Mouse (Mus musculus) ovary, adult 2 months (tissue): Measurements from ENCODE around the gene Defb9. TPM values are rescaled to one million over a fixed set of nuclear protein-coding genes. Genes with fewer than 3 reads are reported as not detected.

Source experiments
- polyA plus RNA-seq: library from polyadenylated mRNA; depleted of rRNA; stranded (reverse); fragments of >200 nt; gene quantifications from 2 replicates; pipeline ENCODE4 v1.2.3, GENCODE M21; 2012; rRNA removed

Gene Defb9
- not detected in 2 replicates for polyA plus RNA-seq

GRCm38 (mm10) chr8:21885321-21885720, at the start of gene Defb9:
Gene Defb9 (minus strand): TSS chr8:21885421.

GRCm38 (mm10) chr8:21932610-21933009, 47.4 kb upstream of the Defb9 start, which contains the start of gene Defb15:
Gene Defb15 (minus strand): TSS chr8:21932710.

GRCm38 (mm10) chr8:21906290-21906689, 21.1 kb upstream of the Defb9 start, which contains the start of gene Defb11:
Gene Defb11 (minus strand): TSS chr8:21906412.

GRCm38 (mm10) chr8:21858586-21858985, 26.6 kb downstream of the Defb9 start, which contains the start of gene Defb10:
Gene Defb10 (plus strand): TSS chr8:21858901.

Other genes with a start within 250 kb of the Defb9 start
- gene Defa17, start 229.6 kb downstream of the Defb9 start, polyA plus RNA-seq: not detected in 2 replicates
- not detected in 2 replicates for gene Defa34, start 219.6 kb downstream of the Defb9 start, polyA plus RNA-seq
- not detected in 2 replicates for gene AY761184, start 181.8 kb downstream of the Defb9 start, polyA plus RNA-seq
- gene Defa24, start 150.9 kb downstream of the Defb9 start, polyA plus RNA-seq: 0.80 and 1.1 TPM in 2 replicates
- not detected in 2 replicates for gene Defb50, start 61.9 kb downstream of the Defb9 start, polyA plus RNA-seq
- gene Defb2, start 45.5 kb downstream of the Defb9 start, polyA plus RNA-seq: not detected in 2 replicates
- gene Defb10, start 26.5 kb downstream of the Defb9 start, polyA plus RNA-seq: not detected in 2 replicates
- not detected in 2 replicates for gene Defb11, start 21.0 kb upstream of the Defb9 start, polyA plus RNA-seq
- gene Defb15, start 47.3 kb upstream of the Defb9 start, polyA plus RNA-seq: not detected in 2 replicates
- gene Defb35, start 52.9 kb upstream of the Defb9 start, polyA plus RNA-seq: not detected in 2 replicates
- gene Defb13, start 61.3 kb upstream of the Defb9 start, polyA plus RNA-seq: not detected in 2 replicates
- gene Fam90a1a, start 73.3 kb upstream of the Defb9 start, polyA plus RNA-seq: 0.35 and 0.60 TPM in 2 replicates
- not detected in 2 replicates for gene Ccdc70, start 84.4 kb upstream of the Defb9 start, polyA plus RNA-seq
- gene Atp7b, start 174.9 kb upstream of the Defb9 start, polyA plus RNA-seq: 0.20 and 0.31 TPM in 2 replicates
- gene Alg11, start 175.3 kb upstream of the Defb9 start, polyA plus RNA-seq: 3.5 and 4.8 TPM in 2 replicates
- 1.3 and 2.0 TPM in 2 replicates for gene Nek5, start 239.6 kb upstream of the Defb9 start, polyA plus RNA-seq